Mouse (Mus musculus) kidney, embryonic 14.5 days (tissue): ENCODE results near the gene Sigmar1. TPM values are rescaled to one million over a fixed set of nuclear protein-coding genes. Genes with fewer than 3 reads are reported as not detected.
"Not testable (repeated sequence)": the region's sequence is repeated elsewhere in the genome, so short reads cannot be mapped to it uniquely, and the experiment has no call there.

Experiments used
- ATAC-seq: fragments of 200-750 bp; cut with Nextera tagmentation; 2 replicates; pipeline ENCODE4 v1.8.0; 2017; ENCODE audit warnings: moderate number of reproducible peaks, mild to moderate bottlenecking, moderate TSS enrichment, moderate library complexity; ENCODE audit not compliant: low FRiP score, low TSS enrichment
- H3K27ac ChIP-seq: fragments of 300-500 bp; sonication (generic); 2 replicates; pipeline ENCODE4 v1.5.1; 2014; ENCODE audit warnings: low read depth, mild to moderate bottlenecking, low read length, moderate library complexity, mixed read lengths
- H3K27me3 ChIP-seq: fragments of 300-500 bp; sonication (generic); 2 replicates; pipeline ENCODE4 v1.6.1; 2014; ENCODE audit warnings: mild to moderate bottlenecking, low read length; ENCODE audit not compliant: control insufficient read depth, insufficient read depth
- H3K36me3 ChIP-seq: fragments of 300-500 bp; sonication (generic); 2 replicates; pipeline ENCODE4 v1.6.1; 2014; ENCODE audit warnings: low read length, mixed read lengths; ENCODE audit not compliant: control insufficient read depth, insufficient read depth
- H3K4me1 ChIP-seq: fragments of 300-500 bp; sonication (generic); 2 replicates; pipeline ENCODE4 v1.6.1; 2014; ENCODE audit warnings: low read length, mixed read lengths; ENCODE audit not compliant: control insufficient read depth, insufficient read depth
- H3K4me2 ChIP-seq: fragments of 300-500 bp; sonication (generic); replicated peaks from 2 replicates; pipeline ENCODE4 v1.6.1; 2014; ENCODE audit warnings: low read depth, mild to moderate bottlenecking, low read length
- H3K4me3 ChIP-seq: fragments of 300-500 bp; sonication (generic); 2 replicates; pipeline ENCODE4 v1.5.1; 2014; ENCODE audit warnings: mild to moderate bottlenecking, low read length
- H3K9ac ChIP-seq: fragments of 300-500 bp; sonication (generic); 2 replicates; pipeline ENCODE4 v1.6.1; 2014; ENCODE audit warnings: low read depth, mild to moderate bottlenecking, low read length, moderate library complexity
- H3K9me3 ChIP-seq: fragments of 300-500 bp; sonication (generic); 2 replicates; pipeline ENCODE4 v1.6.1; 2016; ENCODE audit warnings: low read length; ENCODE audit not compliant: control insufficient read depth
- WGBS: fragments of 180-500 bp; shearing (Covaris S2); extraction: QIAGEN DNeasy Blood & Tissue Kit; methylation state at CpG from one replicate; pipeline ENCODE4 v1.1.7; 2014; 5-methylcytosine and 5-hydroxymethylcytosine counted together
- polyA plus RNA-seq: library from polyadenylated mRNA; unstranded; fragments of >200 nt; fragmentation: Nextera tagmentation; extraction: Ambion mirVana; gene quantifications from 2 replicates; pipeline ENCODE4 v1.2.1, GENCODE M21; 2014

The Sigmar1 gene
- polyA plus RNA-seq, 1 experiment from 2014 or later: 92.2 TPM

- H3K27ac ChIP-seq: no peak overlapping the region
Observed at GRCm38 (mm10) chr4:41708192-41708745, 47.7 kb downstream of the Sigmar1 start.

GRCm38 (mm10) chr4:41707011-41707535, 48.9 kb downstream of the Sigmar1 start:
- ATAC-seq: peak; percentile 64
- H3K27me3 ChIP-seq: no peaks in the 10 kb centered on the region
- 2% methylated on average over 13 of the region's 13 CpGs for WGBS

More at GRCm38 (mm10) chr4:41708192-41708745, 47.7 kb downstream of the Sigmar1 start:
- H3K4me1 ChIP-seq: peaks cover 15% of the 10 kb centered on the region
- no peak overlapping the region for H3K9ac ChIP-seq
- no peak overlapping the region for H3K4me2 ChIP-seq
- H3K36me3 ChIP-seq: peaks cover 14% of the 10 kb centered on the region
- 44% methylated on average over 8 of the region's 8 CpGs for WGBS
- H3K9me3 ChIP-seq: no peaks in the 10 kb centered on the region
- H3K27me3 ChIP-seq: no peaks in the 10 kb centered on the region
- no peak for ATAC-seq
- H3K4me3 ChIP-seq: no peak overlapping the region

GRCm38 (mm10) chr4:41705922-41706754, 49.8 kb downstream of the Sigmar1 start:
- Histone ChIP-seq H3K9ac (no peak overlapping the region), H3K4me1 (peaks cover 2% of the 10 kb centered on the region; the same call in 1 of the 2 replicates), H3K36me3 (peaks cover 4% of the 10 kb centered on the region), H3K9me3 (no peaks in the 10 kb centered on the region), H3K4me2 (no peak overlapping the region), H3K27ac (no peak overlapping the region), H3K4me3 (no peak overlapping the region), H3K27me3 (no peaks in the 10 kb centered on the region)
- 65% methylated on average over 19 of the region's 19 CpGs for WGBS
- no peak for ATAC-seq

More at GRCm38 (mm10) chr4:41707011-41707535, 48.9 kb downstream of the Sigmar1 start:
- H3K4me2 ChIP-seq: peak overlapping the region; percentile 9; the same call in 1 of the 2 replicates
- H3K4me3 ChIP-seq: no peak overlapping the region
- H3K4me1 ChIP-seq: peaks cover 8% of the 10 kb centered on the region
- no peaks in the 10 kb centered on the region for H3K9me3 ChIP-seq
- peaks cover 11% of the 10 kb centered on the region for H3K36me3 ChIP-seq
- no peak overlapping the region for H3K27ac ChIP-seq
- no peak overlapping the region for H3K9ac ChIP-seq

- H3K4me1 ChIP-seq: peaks cover 2% of the 10 kb centered on the region; the same call in 1 of the 2 replicates
- no peak for ATAC-seq
- WGBS: 2% methylated on average over 5 of the region's 5 CpGs
- no peak overlapping the region for H3K9ac ChIP-seq
- no peaks in the 10 kb centered on the region for H3K36me3 ChIP-seq
- H3K4me3 ChIP-seq: no peak overlapping the region
- H3K9me3 ChIP-seq: no peaks in the 10 kb centered on the region
- H3K27me3 ChIP-seq: no peaks in the 10 kb centered on the region
- no peak overlapping the region for H3K27ac ChIP-seq
- H3K4me2 ChIP-seq: no peak overlapping the region
Observed at GRCm38 (mm10) chr4:41704651-41705050, 51.3 kb downstream of the Sigmar1 start.

- H3K27me3 ChIP-seq, ATAC-seq, H3K4me1 ChIP-seq, H3K4me3 ChIP-seq, H3K4me2 ChIP-seq, H3K9ac ChIP-seq, H3K9me3 ChIP-seq, H3K36me3 ChIP-seq, H3K27ac ChIP-seq: not testable (repeated sequence)
- WGBS: 76% methylated on average over 2 of the region's 2 CpGs
Observed at GRCm38 (mm10) chr4:41702226-41702625, 53.7 kb downstream of the Sigmar1 start.

GRCm38 (mm10) chr4:41700224-41700623, 55.7 kb downstream of the Sigmar1 start:
- not testable (repeated sequence) for H3K27me3 ChIP-seq, H3K4me3 ChIP-seq, H3K9ac ChIP-seq, H3K27ac ChIP-seq, ATAC-seq, H3K4me1 ChIP-seq, H3K36me3 ChIP-seq, H3K9me3 ChIP-seq, H3K4me2 ChIP-seq
- WGBS: 94% methylated on average over 2 of the region's 8 CpGs

- H3K4me2 ChIP-seq, ATAC-seq: not testable (repeated sequence)
- WGBS: 75% methylated on average over 9 of the region's 10 CpGs
Observed at GRCm38 (mm10) chr4:41699783-41700182, 56.2 kb downstream of the Sigmar1 start, which contains the start of gene Il11ra1. Gene Il11ra1, plus strand, starts transcription at chr4:41699989.

GRCm38 (mm10) chr4:41698421-41699016, 57.4 kb downstream of the Sigmar1 start:
- not testable (repeated sequence) for H3K36me3 ChIP-seq

More at GRCm38 (mm10) chr4:41699783-41700182, 56.2 kb downstream of the Sigmar1 start, which contains the start of gene Il11ra1:
- H3K4me3 ChIP-seq, H3K36me3 ChIP-seq, H3K9ac ChIP-seq, H3K27me3 ChIP-seq, H3K27ac ChIP-seq, H3K9me3 ChIP-seq, H3K4me1 ChIP-seq: not testable (repeated sequence)

More at GRCm38 (mm10) chr4:41698421-41699016, 57.4 kb downstream of the Sigmar1 start:
- H3K27ac ChIP-seq, H3K4me2 ChIP-seq, H3K9me3 ChIP-seq, H3K9ac ChIP-seq, H3K4me1 ChIP-seq, H3K4me3 ChIP-seq, ATAC-seq, H3K27me3 ChIP-seq: not testable (repeated sequence)
- 6% methylated on average over 22 of the region's 32 CpGs for WGBS
